Mouse (Mus musculus): Measurements from ENCODE around the gene Klc2. TPM values are rescaled to one million over a fixed set of nuclear protein-coding genes. Genes with fewer than 3 reads are reported as not detected.

Klc2 gene
- polyA plus RNA-seq (2012; rRNA removed) = 60.5 and 71.9 TPM in 2 replicates

DNA sequence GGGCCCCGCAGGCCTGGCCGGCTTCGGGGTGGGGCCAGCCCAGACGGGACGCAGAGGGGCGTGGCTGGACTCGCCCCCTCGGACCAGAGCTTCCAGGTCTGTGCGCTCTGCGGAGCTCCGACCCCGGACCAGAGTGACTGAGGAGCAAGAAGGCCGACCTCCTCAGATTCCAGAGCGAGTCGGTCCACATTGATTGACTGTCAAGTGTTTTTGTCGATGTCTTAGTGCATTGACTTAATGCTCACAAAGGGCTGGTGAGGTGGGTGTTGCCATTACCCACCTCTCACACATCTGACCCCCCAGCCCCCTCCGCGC, at the start of gene Klc2:
Klc2 (minus strand) TSS at position 177 of the 315 bp plus-strand sequence.

DNA sequence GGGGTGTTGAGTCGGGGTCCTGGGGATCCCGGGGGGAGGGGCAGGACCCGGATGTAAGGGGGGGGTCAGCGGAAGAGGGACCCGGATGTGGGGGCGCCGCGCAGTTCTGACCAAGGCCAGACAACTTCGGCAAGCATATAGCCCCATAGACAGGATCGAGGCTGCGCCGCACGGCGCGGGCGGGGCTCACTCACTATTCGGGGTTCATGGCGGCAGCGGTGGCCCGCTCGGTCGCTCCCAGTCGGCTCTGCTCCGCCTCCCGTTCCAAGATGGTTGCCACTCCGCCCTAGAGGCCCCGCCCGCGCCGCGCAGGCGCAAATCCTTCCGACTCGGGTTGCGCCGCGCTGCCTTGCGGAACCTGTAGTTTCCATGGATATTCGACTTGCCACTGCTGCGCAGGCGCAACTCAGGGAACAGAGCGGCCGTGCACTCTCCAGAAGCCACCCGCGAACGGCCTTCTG, 11.6 kb downstream of the Klc2 start, which contains the start of gene Rab1b:
Rab1b (minus strand) TSS at position 342 of the 461 bp plus-strand sequence.

DNA sequence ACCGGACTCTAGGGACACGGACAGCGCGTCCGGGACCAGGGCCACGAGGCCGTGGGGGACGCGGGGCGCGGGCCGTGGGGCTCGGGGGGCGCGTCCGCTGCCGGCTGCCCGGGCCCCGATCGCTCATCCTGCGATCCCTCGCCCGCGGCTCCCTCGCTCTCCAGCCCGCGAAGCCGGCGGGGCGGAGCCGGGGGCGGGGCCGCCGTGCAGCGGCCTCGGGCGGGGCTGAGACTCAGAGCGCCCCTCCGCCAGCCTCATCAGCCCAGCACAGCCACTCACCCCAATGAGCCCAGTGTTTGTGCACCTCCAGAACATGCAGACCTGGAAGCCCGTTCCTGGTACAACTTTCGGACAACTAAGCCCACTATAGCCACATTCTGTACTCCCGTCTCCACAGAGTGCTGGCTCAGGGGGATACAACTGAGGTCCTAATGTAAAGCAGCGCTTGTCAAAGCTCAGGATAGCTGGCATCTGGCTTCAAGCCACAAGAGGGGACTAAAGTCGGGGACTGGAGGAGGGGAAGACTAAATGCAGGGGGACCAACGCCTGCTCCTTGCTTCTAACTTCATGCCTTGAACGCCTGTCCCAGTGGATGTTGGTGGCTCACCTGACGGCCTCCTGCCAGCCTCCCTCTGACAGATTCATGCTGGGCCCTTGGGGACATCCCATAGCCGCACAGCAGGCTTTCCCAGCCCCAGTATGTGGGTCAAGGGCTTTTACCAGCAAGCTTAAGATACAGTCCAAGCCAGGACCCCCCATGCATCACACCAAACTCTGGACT, 19.8 kb downstream of the Klc2 start, which contains the start of gene Cnih2:
Cnih2 (minus strand) TSS at position 159 of the 781 bp plus-strand sequence.

DNA sequence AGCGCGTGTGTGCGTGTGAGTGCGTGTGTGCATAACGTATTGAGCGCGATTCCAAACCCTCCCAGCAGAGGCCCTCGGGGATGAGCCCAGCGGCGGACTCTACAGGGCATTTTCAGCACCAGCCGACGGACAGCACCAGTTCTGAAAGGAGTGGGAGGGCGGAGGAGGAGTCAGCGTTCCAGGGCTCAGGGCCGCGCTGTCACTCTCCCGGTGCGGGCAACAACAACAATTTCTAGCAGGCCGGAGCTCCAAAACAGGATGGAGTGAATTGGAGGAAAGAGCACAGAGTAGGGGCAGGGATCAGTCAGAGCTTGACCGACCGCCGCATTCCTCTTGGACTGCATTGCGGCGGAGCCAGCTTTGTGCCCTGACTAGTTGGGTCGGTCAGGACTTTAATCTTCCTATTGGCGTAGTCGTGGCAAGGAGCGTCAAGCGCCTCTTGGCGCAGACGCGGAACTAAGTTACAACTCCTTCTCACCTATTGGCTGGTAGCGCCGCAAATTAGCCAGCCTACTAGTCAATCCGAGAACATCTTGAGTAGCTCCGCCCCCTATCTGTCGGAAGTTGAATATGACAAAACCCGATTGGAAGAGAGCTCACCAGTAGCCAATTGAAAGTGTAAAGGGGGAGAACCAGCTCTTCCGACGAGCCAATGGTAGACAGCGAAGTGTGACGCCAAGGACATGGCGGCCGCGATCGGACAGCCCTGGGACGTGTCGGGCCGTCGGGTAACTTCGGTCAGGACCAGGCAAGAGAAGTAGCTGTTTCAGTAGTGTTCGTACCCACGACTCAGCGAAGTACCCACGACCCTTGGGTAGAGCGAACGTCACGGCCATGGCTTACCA, 30.3 kb downstream of the Klc2 start, which contains the start of gene Yif1a:
Yif1a (plus strand) TSS at position 655 of the 845 bp plus-strand sequence.

DNA sequence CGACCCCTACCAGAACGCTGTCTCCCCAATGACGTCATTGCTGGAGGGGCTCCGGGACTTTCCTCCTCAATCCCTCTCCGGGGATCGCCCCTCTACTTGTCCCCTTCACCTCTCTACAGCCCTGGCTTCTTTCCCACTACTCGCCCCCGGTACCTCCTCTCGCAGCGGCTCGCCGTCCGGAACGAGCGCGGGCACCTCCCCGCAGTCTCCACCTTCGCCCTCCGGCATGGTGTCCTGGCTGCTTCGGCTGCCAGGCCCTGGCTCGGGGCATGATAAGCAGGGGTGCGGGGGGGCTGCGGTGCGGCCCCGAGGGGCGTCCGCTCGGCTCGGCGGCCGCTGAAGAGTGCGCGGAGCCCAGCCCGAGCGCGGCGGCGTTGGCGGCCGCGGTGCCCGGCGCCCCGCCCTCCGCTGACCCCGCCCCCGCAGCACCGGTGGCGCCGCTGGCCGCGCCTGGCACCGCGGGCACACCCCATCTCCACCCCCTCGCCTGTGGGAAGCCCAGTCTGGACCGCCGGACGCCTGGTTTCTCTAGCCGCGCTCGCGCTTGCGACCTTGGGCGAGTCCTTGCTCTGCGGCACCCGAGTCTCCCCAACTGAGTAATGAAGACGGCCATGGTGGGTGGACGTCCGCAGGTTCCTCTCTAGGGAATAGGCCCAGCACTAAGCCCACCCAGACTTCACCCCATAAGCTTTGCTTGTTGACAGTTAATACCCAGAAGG, 33.1 kb downstream of the Klc2 start, which contains the start of gene Tmem151a:
Tmem151a (minus strand) TSS at position 387 of the 719 bp plus-strand sequence.

DNA sequence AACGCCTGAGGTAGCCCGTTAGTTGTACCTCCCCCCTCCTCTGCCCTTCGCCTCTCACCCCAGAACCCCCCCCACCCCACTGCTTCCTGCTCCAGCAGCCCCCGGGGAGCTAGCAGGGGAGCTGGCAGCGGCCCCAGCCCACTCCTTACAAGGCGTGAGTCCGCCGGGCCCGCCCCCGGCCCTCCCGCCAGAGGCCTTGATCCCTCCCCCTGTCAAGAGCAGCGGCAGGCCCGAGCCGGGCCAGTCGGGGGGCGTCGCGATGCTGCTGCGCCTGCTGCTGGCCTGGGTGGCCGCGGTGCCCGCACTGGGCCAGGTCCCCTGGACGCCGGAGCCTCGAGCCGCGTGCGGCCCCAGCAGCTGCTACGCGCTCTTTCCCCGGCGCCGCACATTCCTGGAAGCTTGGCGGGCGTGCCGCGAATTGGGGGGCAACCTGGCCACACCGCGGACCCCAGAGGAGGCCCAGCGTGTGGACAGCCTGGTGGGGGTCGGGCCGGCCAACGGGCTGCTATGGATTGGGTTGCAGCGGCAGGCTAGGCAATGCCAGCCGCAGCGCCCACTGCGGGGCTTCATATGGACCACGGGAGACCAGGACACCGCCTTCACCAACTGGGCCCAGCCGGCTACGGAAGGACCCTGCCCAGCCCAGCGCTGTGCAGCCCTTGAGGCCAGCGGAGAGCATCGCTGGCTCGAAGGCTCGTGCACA, 50.3 kb downstream of the Klc2 start, which contains the start of gene Cd248:
Cd248 (plus strand) TSS at position 212 of the 703 bp plus-strand sequence.

Other genes starting within 250 kb of the Klc2 start
- gene Actn3, start 240.7 kb downstream of the Klc2 start, polyA plus RNA-seq (2012; rRNA removed) = 1.1 and 2.8 TPM in 2 replicates
- gene Zdhhc24, start 239.9 kb downstream of the Klc2 start, polyA plus RNA-seq (2012; rRNA removed) = 22.3 and 22.5 TPM in 2 replicates
- 12.7 and 16.0 TPM in 2 replicates for gene Bbs1, start 211.9 kb downstream of the Klc2 start, polyA plus RNA-seq (2012; rRNA removed)
- gene Dpp3, start 190.3 kb downstream of the Klc2 start, polyA plus RNA-seq (2012; rRNA removed) = 113 and 134 TPM in 2 replicates
- gene Peli3, start 175.4 kb downstream of the Klc2 start, polyA plus RNA-seq (2012; rRNA removed) = 2.4 and 2.7 TPM in 2 replicates
- 94.4 and 104 TPM in 2 replicates for gene Mrpl11, start 156.4 kb downstream of the Klc2 start, polyA plus RNA-seq (2012; rRNA removed)
- 0.66 and 1.3 TPM in 2 replicates for gene Npas4, start 128.2 kb downstream of the Klc2 start, polyA plus RNA-seq (2012; rRNA removed)
- 7.1 and 13.2 TPM in 2 replicates for gene Slc29a2, start 94.7 kb downstream of the Klc2 start, polyA plus RNA-seq (2012; rRNA removed)
- gene B4gat1, start 79.7 kb downstream of the Klc2 start, polyA plus RNA-seq (2012; rRNA removed) = 19.0 and 22.3 TPM in 2 replicates
- gene AC124502.3, start 79.7 kb downstream of the Klc2 start, polyA plus RNA-seq (2012; rRNA removed) = 1.8 and 1.9 TPM in 2 replicates
- 46.4 and 78.8 TPM in 2 replicates for gene Brms1, start 77.2 kb downstream of the Klc2 start, polyA plus RNA-seq (2012; rRNA removed)
- 2.9 and 3.7 TPM in 2 replicates for gene Rin1, start 68.1 kb downstream of the Klc2 start, polyA plus RNA-seq (2012; rRNA removed)
- gene Cd248, start 50.5 kb downstream of the Klc2 start, polyA plus RNA-seq (2012; rRNA removed) = 24.5 and 32.1 TPM in 2 replicates
- gene Tmem151a, start 33.0 kb downstream of the Klc2 start, polyA plus RNA-seq (2012; rRNA removed) = 1.3 and 1.4 TPM in 2 replicates
- 25.2 and 67.9 TPM in 2 replicates for gene Yif1a, start 30.0 kb downstream of the Klc2 start, polyA plus RNA-seq (2012; rRNA removed)
- 68.3 and 72.8 TPM in 2 replicates for gene Cnih2, start 20.0 kb downstream of the Klc2 start, polyA plus RNA-seq (2012; rRNA removed)
- gene Rab1b, start 11.5 kb downstream of the Klc2 start, polyA plus RNA-seq (2012; rRNA removed) = 130 and 168 TPM in 2 replicates
- 20.7 and 31.9 TPM in 2 replicates for gene Pacs1, start 154.6 kb upstream of the Klc2 start, polyA plus RNA-seq (2012; rRNA removed)
- 215 and 289 TPM in 2 replicates for gene Sf3b2, start 176.9 kb upstream of the Klc2 start, polyA plus RNA-seq (2012; rRNA removed)
- 11.0 and 14.5 TPM in 2 replicates for gene Gal3st3, start 179.8 kb upstream of the Klc2 start, polyA plus RNA-seq (2012; rRNA removed)
- gene Catsper1, start 217.2 kb upstream of the Klc2 start, polyA plus RNA-seq (2012; rRNA removed) = not detected in 2 replicates
- 0.28 and 0.50 TPM in 2 replicates for gene Cst6, start 231.0 kb upstream of the Klc2 start, polyA plus RNA-seq (2012; rRNA removed)
- 60.1 and 61.8 TPM in 2 replicates for gene Eif1ad, start 248.2 kb upstream of the Klc2 start, polyA plus RNA-seq (2012; rRNA removed)
- 242 and 255 TPM in 2 replicates for gene Banf1, start 248.6 kb upstream of the Klc2 start, polyA plus RNA-seq (2012; rRNA removed)

Measured in central nervous system, embryonic 11.5 days (tissue).